Mouse (Mus musculus) cerebellum, postnatal 25 days (tissue): Measurements from ENCODE around the gene Vasp.

Experiments
- DNase-seq, 2 experiments: peaks; one replicate each; pipeline ENCODE4 v3.0.0; 2021; ENCODE audit warnings: mixed read lengths in 2 of 2

The Vasp gene

DNA sequence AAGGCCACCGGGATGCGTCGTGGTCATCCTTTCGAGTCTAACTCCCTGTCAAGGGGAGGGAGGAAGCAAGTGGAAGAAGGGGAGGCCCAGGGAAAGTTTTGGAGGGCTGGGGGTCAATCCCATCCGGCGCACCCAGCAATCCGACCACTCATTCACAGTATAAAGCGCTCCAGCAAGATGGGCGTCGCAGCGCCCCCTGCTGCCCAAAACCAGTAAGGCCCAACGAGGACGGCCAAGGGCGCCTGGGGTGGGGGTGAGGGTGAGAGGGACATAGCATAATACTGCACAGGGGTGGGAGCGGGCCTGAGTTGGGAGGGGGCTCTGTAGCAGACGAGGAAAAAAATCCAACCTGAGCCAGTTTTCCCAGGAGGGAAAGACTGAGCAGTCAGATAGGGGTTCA, 32.2 kb upstream of the Vasp start:
- DNase-seq = peak; percentile 88 to 93

DNA sequence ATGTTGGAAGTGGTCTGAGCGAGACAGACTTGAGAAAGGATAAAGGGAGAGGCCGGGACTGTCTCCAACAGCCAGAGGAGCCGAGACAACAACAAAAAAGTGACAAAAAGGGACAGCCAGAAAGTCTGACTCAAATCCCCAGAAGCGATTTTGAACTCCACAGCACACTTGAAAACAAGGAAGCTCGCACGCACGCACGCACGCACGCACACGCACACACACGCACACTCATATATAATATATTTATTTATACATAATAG, 31.4 kb upstream of the Vasp start:
- no peak for DNase-seq

DNA sequence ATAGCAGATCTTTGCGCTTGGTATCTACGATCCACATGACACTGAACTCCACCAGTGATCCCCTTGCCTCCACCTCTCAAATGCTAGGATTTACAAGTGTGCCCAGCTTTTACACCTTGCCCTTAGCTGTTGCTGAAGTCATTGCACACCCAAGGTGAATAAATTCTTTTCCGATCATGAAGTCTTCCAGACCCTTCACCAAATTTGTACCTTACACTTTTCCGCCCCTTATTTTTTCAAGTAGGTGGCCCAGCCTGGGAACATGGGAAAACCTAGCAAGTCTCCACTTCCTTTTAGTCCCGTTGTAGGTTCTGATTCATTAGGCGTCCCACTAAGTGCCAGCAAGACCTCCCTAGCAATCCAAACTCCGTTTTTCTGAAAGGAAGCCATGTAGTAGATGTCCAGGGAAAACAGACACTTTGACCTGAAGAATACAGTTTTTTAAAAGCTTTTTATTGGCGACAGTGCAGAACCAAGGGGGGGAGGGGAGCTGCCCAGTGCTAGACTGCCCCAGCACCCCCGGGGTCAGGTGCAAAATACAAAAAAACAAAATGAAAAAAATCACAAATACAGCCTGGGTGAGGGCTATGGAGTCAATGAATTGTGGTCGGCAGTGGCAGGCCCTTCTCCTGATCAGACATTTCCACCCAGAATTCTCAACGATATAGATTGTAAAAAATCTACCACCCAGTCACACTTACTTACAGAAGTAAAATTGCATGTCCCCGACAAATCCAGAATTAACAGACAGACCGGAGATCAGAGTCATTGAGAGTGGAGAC, 30.8 kb upstream of the Vasp start:
- peak in 1 of 2 experiments; percentile 23 for DNase-seq

DNA sequence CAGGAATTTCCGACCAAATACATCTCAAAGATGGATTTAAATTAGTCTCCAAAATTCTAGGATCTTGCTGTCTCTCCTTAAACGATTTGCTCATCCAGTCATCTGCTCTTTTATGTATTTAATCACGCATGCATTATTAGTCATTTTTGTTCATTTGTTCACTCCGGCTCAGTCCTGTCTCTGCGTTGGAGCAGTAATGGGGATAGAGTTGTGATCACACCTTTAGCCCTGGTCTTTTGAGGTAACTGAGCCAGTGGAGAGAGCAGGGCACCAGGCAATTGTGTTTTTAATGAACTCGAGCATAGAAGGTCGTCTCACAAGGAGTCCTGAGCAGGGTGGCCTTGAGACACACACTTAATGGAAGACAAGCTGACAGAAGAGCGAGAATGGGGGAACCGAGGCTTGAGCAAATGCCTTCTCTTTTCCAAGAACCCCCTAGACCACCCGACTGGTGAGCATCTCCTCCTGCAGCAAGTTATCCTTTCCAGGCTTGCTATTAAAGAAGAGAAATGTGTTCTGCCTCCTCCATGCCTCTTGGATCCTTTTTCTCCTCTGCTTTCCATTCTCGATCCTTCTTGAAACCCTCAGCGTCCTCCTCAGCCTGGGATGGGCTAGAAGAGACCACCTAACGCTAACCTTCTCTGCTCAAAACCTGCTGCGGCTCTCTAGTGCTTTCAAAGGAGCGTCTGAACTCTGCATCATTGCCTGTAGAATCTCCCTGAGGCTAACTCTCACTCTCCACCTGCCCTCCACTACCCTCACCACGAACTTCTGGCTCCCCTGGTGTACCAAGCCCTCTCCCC, 30.0 kb upstream of the Vasp start:
- DNase-seq = peak; percentile 27 to 43

DNA sequence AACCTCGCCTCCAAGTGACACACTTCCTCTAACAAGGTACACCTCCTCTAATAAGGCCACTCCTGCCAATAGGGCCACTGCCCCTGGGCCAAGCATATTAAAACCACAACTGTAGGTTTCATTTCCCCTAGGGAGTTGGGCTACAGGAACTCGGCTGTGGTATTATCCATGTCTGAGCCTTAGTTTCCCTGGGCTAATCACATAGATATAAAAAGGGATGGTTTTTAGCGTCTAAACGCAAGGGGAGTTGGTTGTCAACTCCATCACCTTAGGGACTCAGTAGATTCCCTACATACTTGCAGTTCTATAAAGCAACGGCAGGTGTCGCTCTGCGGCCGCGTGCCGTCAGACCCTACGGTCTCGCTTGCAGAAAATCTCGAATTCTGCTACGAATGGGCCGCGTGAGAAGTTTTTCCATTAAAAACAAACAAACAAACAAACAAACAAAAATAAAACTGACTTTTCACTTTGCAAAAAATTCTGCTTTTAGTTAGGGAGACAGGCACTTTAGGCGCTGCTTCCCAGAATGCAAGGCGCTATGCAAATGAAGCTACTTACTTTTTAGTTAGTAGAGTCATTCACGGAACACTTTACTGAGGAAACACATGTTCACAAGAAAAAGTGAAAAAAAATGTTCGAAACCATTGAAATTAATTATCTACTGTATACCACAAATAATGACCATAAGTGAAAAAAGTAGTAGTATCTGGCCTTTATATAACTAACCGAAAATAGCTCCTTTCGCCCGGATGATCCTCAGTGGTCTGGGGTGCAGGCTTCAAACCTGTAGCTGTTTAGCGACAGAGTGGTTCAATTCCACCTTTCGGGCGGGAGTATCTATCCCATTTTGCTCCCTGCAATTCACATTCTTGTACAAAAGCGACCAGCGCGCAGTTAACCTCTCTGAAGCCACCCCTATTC, 29.1 kb upstream of the Vasp start:
- DNase-seq = peak; percentile 86 to 93

DNA sequence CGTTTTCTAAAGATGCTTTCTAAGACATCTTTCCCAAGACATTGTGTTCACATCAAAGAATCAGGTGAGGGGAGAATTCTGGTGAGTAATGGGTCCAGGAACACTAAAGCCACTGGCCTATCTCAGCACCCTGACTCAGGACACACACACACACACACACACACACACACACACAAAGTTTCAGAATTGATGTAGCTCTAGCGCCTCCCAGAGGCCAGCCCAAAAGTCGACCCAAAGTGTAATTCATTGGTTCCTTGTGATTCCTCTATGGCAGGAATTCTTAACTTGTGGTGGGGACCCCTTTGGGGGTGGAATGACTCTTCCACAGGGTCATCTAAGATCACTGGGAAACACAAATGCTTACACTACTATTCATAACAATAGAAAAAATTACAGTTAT, 27.6 kb upstream of the Vasp start:
- DNase-seq = peak; percentile 61 to 78

DNA sequence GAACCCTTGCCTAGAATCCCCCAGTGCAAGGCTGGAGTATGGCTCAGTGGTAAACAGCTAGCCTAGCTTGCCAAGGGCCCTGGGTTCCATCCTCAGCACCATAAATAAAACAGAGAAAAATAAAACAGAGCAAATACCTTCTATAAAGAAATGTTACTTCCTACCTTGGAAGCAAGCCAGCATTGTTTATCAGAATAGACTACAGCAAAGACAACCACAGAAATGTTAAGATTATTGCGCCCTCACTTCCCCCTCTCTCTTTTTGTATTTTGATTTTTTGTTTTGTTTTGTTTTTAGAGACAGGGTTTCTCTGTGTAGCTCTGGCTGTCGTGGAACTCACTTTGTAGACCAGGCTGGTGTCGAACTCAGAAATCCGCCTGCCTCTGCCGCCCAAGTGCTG, 26.2 kb upstream of the Vasp start:
- DNase-seq = no peak

DNA sequence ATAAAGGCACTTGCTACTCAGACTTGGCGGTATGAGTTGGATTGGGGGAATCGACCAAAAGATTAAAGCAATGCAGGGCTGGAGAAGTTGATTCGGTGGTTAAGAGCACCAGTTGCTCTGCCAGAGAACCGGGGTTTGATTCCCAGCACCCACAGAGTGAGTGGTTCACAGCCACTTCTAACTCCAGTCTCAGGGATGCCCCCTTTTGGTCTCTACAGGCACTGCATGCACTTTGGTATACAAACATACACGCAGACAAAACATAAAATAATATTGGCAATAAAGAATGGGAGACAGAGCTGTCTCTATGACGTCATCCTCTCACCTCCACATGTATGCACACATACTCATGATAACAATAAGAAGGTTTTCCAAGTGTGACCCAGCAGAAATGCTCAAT, 25.4 kb upstream of the Vasp start:
- DNase-seq = peak in 1 of 2 experiments; percentile 38

DNA sequence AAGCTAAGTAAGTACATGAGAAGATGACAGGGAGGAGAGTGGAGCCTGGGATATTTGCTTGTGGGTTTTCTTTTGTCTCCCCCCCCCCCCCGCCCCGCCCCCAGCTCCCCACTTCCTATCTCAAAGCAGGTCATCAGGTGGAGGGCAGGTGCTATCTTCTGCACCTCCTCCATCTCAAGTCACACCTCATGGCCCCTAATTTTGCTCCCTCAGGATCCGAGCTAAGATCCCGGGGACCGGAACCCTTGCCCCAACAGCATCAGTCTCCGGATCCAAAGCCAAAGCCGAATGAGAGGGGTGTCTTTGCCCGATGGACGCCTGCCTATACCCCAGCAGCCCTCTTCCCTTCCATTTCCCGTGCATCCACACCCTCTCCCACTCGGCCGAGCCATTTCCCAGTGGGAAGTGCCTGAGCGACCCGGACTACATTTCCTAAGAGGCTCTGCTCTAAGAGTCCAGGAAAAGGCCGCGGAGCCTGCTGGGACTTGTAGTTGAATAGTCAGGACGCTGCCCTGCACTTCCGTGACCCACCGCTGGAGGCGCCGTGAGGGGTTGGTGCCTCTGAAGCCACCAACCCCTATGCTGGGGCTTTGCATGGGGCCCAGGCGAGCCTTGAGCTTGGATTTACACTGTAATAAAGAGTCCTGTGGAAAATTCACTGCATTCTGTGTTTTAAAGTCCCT, 24.0 kb upstream of the Vasp start:
- peak; percentile 99 to 100 for DNase-seq

DNA sequence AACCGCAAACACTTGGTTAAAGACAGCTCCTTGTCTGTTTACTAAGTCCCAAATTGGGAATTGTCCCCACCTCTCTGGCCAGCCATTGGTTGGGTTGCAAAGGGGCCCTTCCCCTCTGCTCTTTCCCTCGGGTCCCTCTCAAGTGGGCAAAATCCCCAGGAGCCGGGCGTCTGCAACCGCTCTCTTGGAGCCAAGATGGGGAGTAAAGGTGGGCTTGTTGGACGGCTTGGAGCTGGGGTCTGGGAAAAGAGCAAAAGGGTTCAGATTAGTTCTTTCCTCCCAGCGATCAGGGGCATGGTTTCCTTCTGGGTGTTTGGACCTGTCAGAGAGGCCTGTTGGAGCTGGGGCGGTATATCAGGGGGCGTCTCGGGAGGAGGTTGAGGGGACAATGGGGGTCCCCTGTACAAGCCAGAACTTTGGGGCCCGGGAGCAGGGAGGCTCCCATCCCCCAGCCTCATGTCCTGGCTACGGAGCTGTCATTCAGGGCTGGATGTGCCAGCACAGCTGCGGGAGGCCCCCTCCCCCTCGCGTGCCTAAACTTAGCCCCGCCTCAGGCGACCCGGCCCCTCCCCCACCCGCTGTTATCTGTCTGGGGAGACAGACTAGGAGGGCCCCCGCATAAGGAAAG, 19.5 kb upstream of the Vasp start:
- DNase-seq = peak in 1 of 2 experiments; percentile 50

DNA sequence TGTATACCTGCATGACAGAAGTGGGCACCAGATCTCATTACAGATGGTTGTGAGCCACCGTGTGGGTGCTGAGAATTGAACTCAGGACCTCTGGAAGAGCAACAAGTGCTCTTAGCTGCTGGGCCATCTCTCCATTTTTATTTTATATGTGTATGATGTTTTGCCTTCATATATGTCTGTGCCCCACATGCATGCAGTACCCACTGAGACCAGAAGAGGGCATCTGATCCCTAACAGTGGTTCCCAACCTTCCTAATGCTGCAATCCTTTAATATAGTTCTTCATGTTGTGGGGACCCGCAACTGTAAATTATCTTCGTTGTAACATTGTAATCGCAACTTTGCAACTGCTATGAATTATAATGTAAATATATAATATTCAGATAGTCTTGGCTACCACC, 13.1 kb upstream of the Vasp start:
- peak; percentile 65 to 85 for DNase-seq

DNA sequence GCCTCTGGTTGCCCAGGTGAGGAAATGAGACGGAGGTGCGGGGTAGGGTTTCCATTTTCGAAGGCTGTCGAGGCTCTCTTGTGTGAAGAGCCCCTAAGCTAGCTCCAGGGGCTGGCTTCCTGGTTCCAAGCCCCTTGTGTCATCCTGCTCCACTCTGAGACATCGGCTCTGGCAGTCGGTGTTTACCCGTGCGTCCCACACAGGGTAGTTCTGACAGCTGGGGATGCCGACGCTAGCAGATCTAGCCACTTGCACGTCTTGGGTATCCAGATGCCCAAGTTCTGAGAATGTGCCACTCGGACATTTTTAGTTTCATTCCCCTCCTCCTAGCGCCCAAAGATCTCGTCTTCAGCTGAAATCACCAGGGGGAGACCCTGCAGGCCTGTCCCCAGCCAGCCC, 11.8 kb upstream of the Vasp start:
- no peak for DNase-seq

DNA sequence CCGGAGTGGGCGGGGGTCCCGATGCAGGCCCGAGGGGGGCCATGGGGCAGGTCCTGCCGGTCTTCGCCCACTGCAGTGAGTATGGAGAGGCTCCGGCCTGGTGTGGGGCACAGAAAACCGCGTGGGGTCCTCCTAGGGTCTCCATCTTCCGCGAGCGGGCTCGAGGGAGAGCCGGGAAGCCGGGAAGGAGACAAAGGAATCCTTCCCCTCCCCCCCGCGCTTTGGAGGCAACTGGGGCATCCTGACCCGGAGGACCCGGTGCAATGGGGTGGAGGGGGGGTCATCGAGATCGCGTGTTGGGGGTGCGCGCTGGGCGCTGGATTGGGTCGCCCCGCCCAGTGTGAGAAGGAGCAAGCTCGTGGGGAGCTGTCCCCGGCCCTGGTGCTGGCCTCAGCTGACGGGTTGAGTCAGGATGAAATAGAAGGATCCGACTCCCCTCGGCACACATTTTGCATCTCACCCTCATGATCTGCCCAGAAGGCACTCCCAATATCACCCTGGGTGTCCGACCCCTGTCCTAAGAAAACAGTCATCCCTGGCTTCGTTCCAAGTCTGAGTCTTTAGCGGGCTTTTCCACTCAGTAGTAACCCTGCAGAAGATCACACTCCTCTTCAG, 11.3 kb upstream of the Vasp start:
- peak; percentile 67 to 76 for DNase-seq

DNA sequence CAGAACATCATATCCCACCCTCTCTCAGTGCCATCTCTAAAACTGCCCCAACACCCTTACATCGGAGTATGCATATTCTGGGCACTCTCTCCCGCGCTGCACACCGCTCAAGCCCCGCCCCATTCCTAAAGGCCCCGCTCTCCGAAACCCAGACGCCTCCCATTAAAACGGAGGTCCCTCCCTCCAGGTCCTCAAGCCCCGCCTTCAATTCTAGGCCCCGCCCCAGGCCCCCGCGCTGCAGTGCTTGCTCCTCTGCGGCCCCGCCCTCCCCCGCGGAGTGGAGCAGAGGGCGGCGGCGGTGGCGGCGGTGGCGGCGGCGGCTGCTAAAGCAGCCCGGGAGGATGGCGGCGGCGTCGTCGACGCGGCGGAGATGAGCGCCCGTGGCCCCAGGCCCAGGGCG, 10.8 kb upstream of the Vasp start, which contains the start of gene Rtn2:
Gene Rtn2, plus strand, starts transcription at position 240 of the 400 bp plus-strand sequence.
- peak; percentile 91 to 96 for DNase-seq

DNA sequence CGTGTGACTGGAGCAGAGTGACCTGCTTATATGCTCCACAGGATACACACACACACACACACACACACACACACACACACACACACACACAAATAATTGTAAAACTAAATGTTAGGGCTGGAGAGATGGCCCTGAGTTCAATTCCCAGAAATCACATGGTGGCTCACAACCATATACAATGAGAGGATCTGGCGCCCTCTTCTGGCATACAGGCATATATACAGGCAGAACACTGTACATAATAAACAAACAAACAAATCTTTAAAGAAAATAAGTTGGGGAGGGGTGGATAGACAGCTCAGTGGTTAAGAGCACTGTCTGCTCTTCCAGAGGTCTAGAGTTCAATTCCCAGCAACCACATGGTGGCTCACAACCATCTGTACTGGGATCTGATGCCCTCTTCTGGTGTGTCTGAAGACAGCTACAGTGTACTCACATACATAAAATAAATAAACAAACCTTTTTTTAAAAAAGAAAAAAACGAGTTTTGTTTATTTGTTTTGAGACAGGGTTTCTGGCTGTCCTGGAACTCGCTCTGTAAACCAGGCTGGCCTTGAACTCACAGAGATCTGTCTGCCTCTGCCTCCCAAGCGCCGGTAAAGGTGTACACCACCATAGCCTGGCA, 10.2 kb upstream of the Vasp start:
- peak; percentile 34 to 68 for DNase-seq

DNA sequence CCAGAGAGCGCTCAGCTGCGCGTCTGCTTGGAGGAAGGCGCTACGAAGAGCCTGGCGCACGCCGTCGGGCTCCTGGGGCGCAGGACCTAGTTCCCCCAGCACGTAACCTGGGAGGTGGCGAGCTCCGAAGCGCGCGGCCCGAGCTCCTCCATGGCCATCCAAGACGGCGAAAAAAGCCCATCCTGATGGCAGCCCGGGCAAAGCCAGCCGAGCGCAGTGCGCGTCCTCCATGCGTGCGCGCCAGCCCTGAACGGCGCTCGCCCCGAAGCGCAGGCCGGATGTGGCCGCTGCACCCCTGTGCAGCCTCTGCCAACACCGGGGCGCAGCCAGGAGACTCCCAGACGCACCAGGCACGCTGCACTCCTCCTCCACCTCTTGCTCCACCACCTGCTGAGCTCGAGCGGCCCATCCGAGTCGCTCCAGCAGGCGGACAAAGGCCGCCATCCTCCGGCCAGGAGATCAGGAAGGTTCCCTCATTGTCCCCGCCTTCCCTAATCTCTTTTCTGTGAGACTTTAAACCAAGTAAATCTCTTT, 8.0 kb upstream of the Vasp start, which contains the start of gene Ppm1n:
Gene Ppm1n, minus strand, starts transcription at position 484 of the 534 bp plus-strand sequence.
- peak; percentile 40 to 63 for DNase-seq

DNA sequence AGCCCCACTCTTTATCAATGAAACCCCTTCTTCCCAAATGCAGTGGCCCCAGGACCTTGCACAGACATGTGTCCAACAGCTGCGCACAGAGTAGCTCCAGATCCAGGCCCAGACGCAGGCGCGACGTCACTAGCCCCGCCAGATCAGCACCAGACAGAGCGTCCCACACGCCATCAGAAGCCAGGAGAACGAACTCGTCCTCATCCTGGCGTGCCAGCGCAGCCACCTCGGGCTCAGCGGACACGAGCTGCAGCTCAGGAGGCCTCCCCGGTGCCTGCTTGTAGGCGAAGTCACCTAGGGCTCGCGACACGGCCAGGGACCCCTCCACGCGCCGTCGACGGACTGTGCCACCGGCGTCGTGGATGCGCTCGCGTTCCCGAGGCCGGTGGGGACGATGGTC, 7.4 kb upstream of the Vasp start:
- DNase-seq = no peak

DNA sequence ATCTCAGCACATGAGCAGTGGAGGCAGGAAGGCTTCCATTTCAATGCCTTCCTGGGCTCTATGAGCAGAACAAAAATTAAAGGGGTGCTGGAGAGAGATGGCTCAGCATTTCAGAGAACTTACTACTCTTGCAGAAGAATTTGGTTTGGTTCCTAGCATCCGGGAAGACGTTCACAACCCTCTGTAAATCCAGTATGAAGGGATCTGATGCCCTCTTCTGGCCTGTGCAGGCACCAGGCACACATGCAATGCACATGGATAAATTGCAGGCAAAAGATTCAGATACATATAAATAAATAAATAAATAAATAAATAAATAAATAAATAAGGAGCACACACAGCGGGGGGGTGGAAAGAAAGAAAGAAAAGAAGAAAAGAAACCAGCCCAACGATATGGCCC, 4.6 kb upstream of the Vasp start:
- no peak for DNase-seq

DNA sequence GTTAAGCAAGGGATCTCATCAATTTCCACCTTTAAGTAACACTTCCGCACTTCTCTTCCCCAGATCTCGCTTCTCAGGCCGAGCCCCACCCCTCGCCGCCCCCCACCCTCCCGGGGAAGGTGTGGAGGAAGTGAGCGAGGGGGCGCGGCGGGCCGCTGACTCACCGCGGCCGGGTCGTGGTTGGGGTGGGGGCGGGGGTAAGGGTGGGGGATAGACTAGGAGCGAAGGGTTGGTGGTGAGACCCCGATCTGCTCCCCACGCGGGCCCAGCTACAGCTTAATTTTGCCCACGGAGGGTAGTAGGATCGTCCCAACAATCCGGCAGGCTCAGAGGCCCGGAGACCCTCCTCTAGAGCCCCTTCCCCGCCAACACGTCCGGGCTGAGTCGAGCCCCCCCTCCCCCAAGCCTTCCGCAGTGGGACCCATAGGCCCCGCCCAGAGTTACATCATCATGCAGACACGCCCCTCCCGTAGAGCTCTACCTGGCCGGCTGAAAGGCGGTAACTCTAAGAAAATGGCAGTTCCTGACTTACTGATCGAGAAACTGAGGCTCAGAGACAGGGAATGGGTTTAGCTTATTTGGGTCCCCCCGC, 652 bp upstream of the Vasp start:
- peak; percentile 73 to 85 for DNase-seq

DNA sequence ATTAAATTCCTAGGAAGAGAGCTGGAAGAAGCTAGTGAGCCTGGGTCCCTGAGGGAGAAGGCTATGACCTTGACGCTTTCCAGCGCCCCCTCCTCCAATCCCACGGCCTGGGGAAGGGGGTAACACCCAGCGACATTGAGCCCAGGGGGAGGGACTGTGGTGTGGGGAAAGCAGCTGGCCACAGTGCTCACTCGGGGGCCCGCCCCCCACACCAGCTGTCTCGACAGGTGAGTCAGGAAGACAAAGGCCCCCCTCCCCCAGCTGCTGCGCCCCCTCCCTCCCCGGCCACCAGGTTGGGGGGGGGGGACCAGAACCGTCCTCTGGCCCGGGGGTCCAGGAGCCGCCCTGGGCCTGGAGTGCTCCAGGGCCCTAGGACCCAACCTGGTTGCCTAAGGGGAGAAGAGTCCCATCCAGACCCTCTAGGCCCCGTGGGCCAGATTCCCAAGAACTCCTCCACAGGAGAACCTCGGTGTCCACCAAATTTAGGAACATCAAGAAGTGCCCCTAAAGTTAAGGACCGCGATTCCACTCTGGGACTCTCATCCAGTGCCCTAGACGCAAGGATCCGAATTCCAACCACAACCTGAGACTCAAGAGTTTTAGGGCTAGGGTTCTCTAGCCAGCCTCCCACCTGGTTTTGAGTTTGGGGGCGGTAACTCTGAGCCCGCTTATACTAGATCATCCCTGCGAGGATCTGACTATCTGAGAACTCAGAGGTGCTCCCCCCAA, 944 bp downstream of the Vasp start:
- DNase-seq = peak in 1 of 2 experiments; percentile 27
